Mouse (Mus musculus) layer of hippocampus, adult 2 months (tissue): ENCODE data around the gene Adgrl1. TPM values are rescaled to one million over a fixed set of nuclear protein-coding genes. Genes with fewer than 3 reads are reported as not detected.
"Not testable (repeated sequence)": the region's sequence is repeated elsewhere in the genome, so short reads cannot be mapped to it uniquely, and the experiment has no call there.

Experiments
- DNase-seq, 2 experiments: peaks; one replicate each; pipeline ENCODE4 v3.0.0; 2022; ENCODE audit warnings: low spot score in 2 of 2
- H3K27ac ChIP-seq: fragments of 200-600 bp; 2 replicates; pipeline ENCODE4 v1.8.1; 2022
- H3K4me3 ChIP-seq: fragments of 200-600 bp; 2 replicates; pipeline ENCODE4 v1.8.1; 2022; ENCODE audit warnings: mild to moderate bottlenecking
- CTCF ChIP-seq: fragments of 200-600 bp; conservative IDR thresholded peaks from 2 replicates; pipeline ENCODE4 v1.8.1; 2022; ENCODE audit warnings: antibody characterized with exemption, mild to moderate bottlenecking, moderate library complexity
- microRNA-seq, 2 experiments: library from miRNA; unstranded; fragments of <30 nt; microRNA quantifications; one replicate each; pipeline ENCODE4 v1.2.0; 2021
- total RNA-seq, 2 experiments: library from RNA; stranded (reverse); gene quantifications; 2 replicates each; pipeline ENCODE4 v1.2.3; 2021

The Adgrl1 gene
- total RNA-seq, 2 experiments from 2014 or later: 328 to 329 TPM

GRCm38 (mm10) chr8:83973161-83974031 lies 73.5 kb downstream of the Adgrl1 start:
- no peak for TF ChIP-seq CTCF
- DNase-seq: peak in 1 of 2 experiments; percentile 49
- Histone ChIP-seq H3K27ac (peak overlapping the region; percentile 92), H3K4me3 (peak overlapping the region; percentile 75)

GRCm38 (mm10) chr8:83974521-83974920 lies 74.6 kb downstream of the Adgrl1 start:
- H3K4me3 ChIP-seq: peak overlapping the region; percentile 75; the same call in 1 of the 2 replicates
- no peak for TF ChIP-seq CTCF
- DNase-seq: no peak
- H3K27ac ChIP-seq: no peak overlapping the region

GRCm38 (mm10) chr8:83976101-83976630 lies 76.3 kb downstream of the Adgrl1 start:
- no peak for DNase-seq
- H3K27ac ChIP-seq: 0 out of 2 replicates have a peak overlapping the region, but pooled peaks have one; percentile 3
- no peak overlapping the region for H3K4me3 ChIP-seq
- TF ChIP-seq CTCF: peak; percentile 67

- no peak for DNase-seq
- H3K4me3 ChIP-seq: no peak overlapping the region; the same call in 1 of the 2 replicates
- H3K27ac ChIP-seq: peak overlapping the region; percentile 77
- TF ChIP-seq CTCF: peak; percentile 65
These were observed 77.0 kb downstream of the Adgrl1 start for GRCm38 (mm10) chr8:83976779-83977350.

GRCm38 (mm10) chr8:83977646-83978045 lies 77.7 kb downstream of the Adgrl1 start:
- Histone ChIP-seq H3K27ac (peak overlapping the region; percentile 77), H3K4me3 (peak overlapping the region; percentile 26)
- DNase-seq: no peak
- no peak for TF ChIP-seq CTCF

- H3K4me3 ChIP-seq: peak overlapping the region; percentile 26; the same call in 1 of the 2 replicates
- no peak for DNase-seq
- H3K27ac ChIP-seq: peak overlapping the region; percentile 77
- no peak for TF ChIP-seq CTCF
These were observed 78.3 kb downstream of the Adgrl1 start for GRCm38 (mm10) chr8:83978200-83978599.

- DNase-seq: no peak
- peak overlapping the region; percentile 32; the same call in 1 of the 2 replicates for H3K27ac ChIP-seq
- no peak overlapping the region for H3K4me3 ChIP-seq
- no peak for TF ChIP-seq CTCF
These were observed 80.3 kb downstream of the Adgrl1 start for GRCm38 (mm10) chr8:83980250-83980649.

GRCm38 (mm10) chr8:83980845-83981244 lies 80.9 kb downstream of the Adgrl1 start:
- TF ChIP-seq CTCF: peak; percentile 47
- no peak for DNase-seq
- H3K4me3 ChIP-seq: no peak overlapping the region
- H3K27ac ChIP-seq: 0 out of 2 replicates have a peak overlapping the region, but pooled peaks have one; percentile 32

GRCm38 (mm10) chr8:83981533-83981932 lies 81.6 kb downstream of the Adgrl1 start:
- no peak for TF ChIP-seq CTCF
- no peak overlapping the region for H3K27ac ChIP-seq
- DNase-seq: no peak
- H3K4me3 ChIP-seq: no peak overlapping the region

- Histone ChIP-seq H3K27ac (no peak overlapping the region), H3K4me3 (no peak overlapping the region)
- no peak for TF ChIP-seq CTCF
- DNase-seq: no peak
These were observed 82.5 kb downstream of the Adgrl1 start for GRCm38 (mm10) chr8:83982449-83982848.

- H3K4me3 ChIP-seq, H3K27ac ChIP-seq, DNase-seq: not testable (repeated sequence)
- TF ChIP-seq CTCF: peak; percentile 63
These were observed 83.3 kb downstream of the Adgrl1 start for GRCm38 (mm10) chr8:83983222-83983621.

GRCm38 (mm10) chr8:83989243-83989642 lies 89.3 kb downstream of the Adgrl1 start:
- no peak overlapping the region for H3K27ac ChIP-seq
- H3K4me3 ChIP-seq: no peak overlapping the region
- no peak for TF ChIP-seq CTCF
- DNase-seq: no peak

GRCm38 (mm10) chr8:83990170-83990569 lies 90.3 kb downstream of the Adgrl1 start:
- DNase-seq: no peak
- Histone ChIP-seq H3K4me3 (no peak overlapping the region), H3K27ac (no peak overlapping the region)
- no peak for TF ChIP-seq CTCF

Small RNAs within 50 kb of the gene (microRNA-seq; reads per million reads assigned to microRNA genes)
- gene Gm44330: 0 reads per million in 2 experiments
- gene Gm44450: 0 to 0.96 reads per million in 2 experiments

Other genes starting within 250 kb of the Adgrl1 start
- gene Gipc1, start 247.4 kb upstream of the Adgrl1 start, total RNA-seq: 10 to 100 TPM; 52.8 to 55.4 TPM
- under 1 TPM; 0.42 to 0.84 TPM for gene Ptger1, start 233.4 kb upstream of the Adgrl1 start, total RNA-seq
- gene Pkn1, start 200.9 kb upstream of the Adgrl1 start, total RNA-seq: 10 to 100 TPM; 47.9 to 56.8 TPM
- 10 to 100 TPM; 17.9 to 20.4 TPM for gene Ddx39, start 184.9 kb upstream of the Adgrl1 start, total RNA-seq
- gene Adgre5, start 158.8 kb upstream of the Adgrl1 start, total RNA-seq: 10 to 100 TPM in 1 of 2 experiments, 1 to 10 TPM in 1; 8.1 to 12.4 TPM
- under 1 TPM; 0.44 to 0.87 TPM for gene Gm10644, start 55.1 kb downstream of the Adgrl1 start, total RNA-seq
- under 1 TPM; 0.44 to 0.82 TPM for gene Asf1b, start 55.4 kb downstream of the Adgrl1 start, total RNA-seq
- gene Prkaca, start 72.9 kb downstream of the Adgrl1 start, total RNA-seq: 100 to 1,000 TPM; 256 to 257 TPM
- gene Samd1, start 97.6 kb downstream of the Adgrl1 start, total RNA-seq: 10 to 100 TPM; 40.7 to 41.2 TPM
- gene 1700067K01Rik, start 101.4 kb downstream of the Adgrl1 start, total RNA-seq: under 1 TPM; 0.66 to 0.82 TPM
- 1 to 10 TPM in 1 of 2 experiments, not detected in 1; 1.1 TPM for gene 2210011C24Rik, start 112.1 kb downstream of the Adgrl1 start, total RNA-seq
- gene Palm3, start 121.4 kb downstream of the Adgrl1 start, total RNA-seq: 1 to 10 TPM; 2.8 TPM
- gene Il27ra, start 142.5 kb downstream of the Adgrl1 start, total RNA-seq: 1 to 10 TPM; 2.0 TPM
- gene Rln3, start 144.9 kb downstream of the Adgrl1 start, total RNA-seq: not detected
- gene Gm10643, start 165.0 kb downstream of the Adgrl1 start, total RNA-seq: 1 to 10 TPM; 4.2 to 6.7 TPM
- gene Rfx1, start 166.7 kb downstream of the Adgrl1 start, total RNA-seq: 10 to 100 TPM; 28.7 to 33.3 TPM
- gene Dcaf15, start 204.7 kb downstream of the Adgrl1 start, total RNA-seq: 10 to 100 TPM; 21.2 to 22.5 TPM
- gene Podnl1, start 225.9 kb downstream of the Adgrl1 start, total RNA-seq: not detected
- gene Cc2d1a, start 247.8 kb downstream of the Adgrl1 start, total RNA-seq: 10 to 100 TPM; 53.2 to 57.8 TPM
- 1 to 10 TPM; 2.1 to 2.9 TPM for gene 4930432K21Rik, start 247.9 kb downstream of the Adgrl1 start, total RNA-seq